Comparison of ENCODE assay signal across 11 mouse cellular contexts in the genomic region with DNA sequence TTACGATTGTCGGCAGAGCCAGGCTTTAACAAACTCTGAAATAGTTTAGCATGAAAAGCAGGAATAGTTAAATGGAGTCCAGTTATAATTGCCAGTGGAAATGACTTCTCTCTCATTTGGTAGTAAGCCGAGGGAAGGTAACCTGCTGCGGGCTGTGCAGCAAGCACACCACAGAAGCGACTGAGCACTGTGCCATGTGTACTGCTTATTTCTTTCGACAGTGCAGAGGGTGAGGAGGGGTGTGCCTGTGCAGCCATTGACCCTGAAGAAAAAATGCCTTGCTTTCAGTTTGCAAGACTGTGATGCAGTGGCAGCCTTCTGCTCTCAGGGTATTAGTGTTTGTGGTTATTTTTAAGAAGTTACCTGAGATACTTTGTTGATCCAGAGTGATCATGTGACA.
DNase-seq lines count a peak whose midpoint lies in the region; ATAC-seq and TF ChIP-seq lines count a peak whose summit lies in the region.
"Had no signal": no experiment of that assay in that cellular context is flagged by ENCODE, and none has a peak within 500 bp of the region (broad histone marks: within the 10 kb centered on the region; RNA-seq: fewer than 3 reads in every experiment).

No protein-coding gene starts in this region.

- 0 out of 2 replicates have a peak overlapping the region, but pooled peaks have one; percentile 11 for H3K4me3 ChIP-seq in midbrain, embryonic 10.5 days
- no peak overlapping the region for H3K4me3 ChIP-seq in midbrain, postnatal 0 days (ENCODE audit: low read depth, low read length)
- no peak overlapping the region for H3K4me3 ChIP-seq in forebrain, postnatal 0 days (ENCODE audit: low read depth, low read length)
- no peak overlapping the region for H3K4me3 ChIP-seq in midbrain, embryonic 15.5 days
- H3K4me3 ChIP-seq: liver, embryonic 15.5 days had no signal

- no peak overlapping the region for H3K9ac ChIP-seq in midbrain, postnatal 0 days (replicated peaks; ENCODE audit: low read length, poor library complexity, severe bottlenecking)
- no peak overlapping the region for H3K9ac ChIP-seq in forebrain, postnatal 0 days
- no peak overlapping the region for H3K9ac ChIP-seq in midbrain, embryonic 15.5 days
- H3K9ac ChIP-seq: liver, embryonic 15.5 days had no signal

- TF ChIP-seq CTCF in midbrain, postnatal 0 days (IDR thresholded peaks at IDR 0.05), result no peak
- no peak for TF ChIP-seq CTCF in forebrain, postnatal 0 days (IDR thresholded peaks at IDR 0.05; ENCODE audit: low read depth)

- no peak overlapping the region for H3K4me2 ChIP-seq in midbrain, postnatal 0 days (ENCODE audit: low read depth, low read length, poor library complexity, severe bottlenecking)
- no peak overlapping the region for H3K4me2 ChIP-seq in forebrain, postnatal 0 days (ENCODE audit: low read depth)
- no peak overlapping the region for H3K4me2 ChIP-seq in midbrain, embryonic 15.5 days
- H3K4me2 ChIP-seq: liver, embryonic 15.5 days had no signal

- no peaks in the 10 kb centered on the region for H3K36me3 ChIP-seq in midbrain, embryonic 10.5 days
- no peaks in the 10 kb centered on the region for H3K36me3 ChIP-seq in midbrain, postnatal 0 days (ENCODE audit: insufficient read depth, low read length)
- no peaks in the 10 kb centered on the region for H3K36me3 ChIP-seq in forebrain, postnatal 0 days (ENCODE audit: insufficient read depth)
- H3K36me3 ChIP-seq in midbrain, embryonic 15.5 days (replicated peaks), result no peaks in the 10 kb centered on the region
- H3K36me3 ChIP-seq: liver, embryonic 15.5 days had no signal

- H3K4me1 ChIP-seq in midbrain, embryonic 10.5 days, result peaks cover 53% of the 10 kb centered on the region
- H3K4me1 ChIP-seq in midbrain, postnatal 0 days (ENCODE audit: insufficient read depth, low read length), result 0 out of 2 replicates have a peak, but pooled peaks cover 3% of the 10 kb centered on the region
- no peaks in the 10 kb centered on the region; the same call in 1 of the 2 replicates for H3K4me1 ChIP-seq in forebrain, postnatal 0 days (ENCODE audit: insufficient read depth)
- H3K4me1 ChIP-seq in midbrain, embryonic 15.5 days, result peaks cover 23% of the 10 kb centered on the region
- H3K4me1 ChIP-seq: liver, embryonic 15.5 days had no signal

- DNase-seq in midbrain, embryonic 10.5 days (ENCODE audit: low spot score), result no peak
- DNase-seq in midbrain, postnatal 0 days (ENCODE audit: low spot score), result no peak
- no peak for DNase-seq in forebrain, postnatal 0 days
- no peak for DNase-seq in gastrocnemius, postnatal 25 days
- DNase-seq in spleen, adult 18-20 months, result no peak
- DNase-seq: adrenal gland, postnatal 14 days; right cerebral cortex, postnatal 4 days had no signal

- no peak for ATAC-seq in midbrain, postnatal 0 days (ENCODE audit: low FRiP score)
- peak; percentile 42; the same call in 1 of the 2 replicates for ATAC-seq in forebrain, postnatal 0 days
- peak; percentile 69; the same call in 1 of the 2 replicates for ATAC-seq in midbrain, embryonic 15.5 days (replicated peaks)
- no peak for ATAC-seq in activated CD4-positive, CD25-positive, alpha-beta regulatory T cell, adult 4 months

- 57% methylated on average over 6 of the region's 6 CpGs for WGBS in midbrain, embryonic 10.5 days
- WGBS in midbrain, postnatal 0 days, result 33% methylated on average over 6 of the region's 6 CpGs
- 16% methylated on average over 6 of the region's 6 CpGs for WGBS in forebrain, postnatal 0 days
- 27% methylated on average over 6 of the region's 6 CpGs for WGBS in midbrain, embryonic 15.5 days

- H3K27ac ChIP-seq in midbrain, embryonic 10.5 days (replicated peaks), result peak overlapping the region; percentile 64; the same call in 1 of the 2 replicates
- no peak overlapping the region for H3K27ac ChIP-seq in midbrain, postnatal 0 days (ENCODE audit: low read depth, low read length)
- peak overlapping the region; percentile 11; the same call in 1 of the 2 replicates for H3K27ac ChIP-seq in forebrain, postnatal 0 days (ENCODE audit: low read depth, low read length)
- peak overlapping the region; percentile 45 for H3K27ac ChIP-seq in midbrain, embryonic 15.5 days
- H3K27ac ChIP-seq: liver, embryonic 15.5 days; macrophage had no signal

- no peaks in the 10 kb centered on the region for H3K9me3 ChIP-seq in midbrain, embryonic 10.5 days (replicated peaks)
- H3K9me3 ChIP-seq in midbrain, postnatal 0 days (ENCODE audit: low read length), result no peaks in the 10 kb centered on the region
- no peaks in the 10 kb centered on the region for H3K9me3 ChIP-seq in forebrain, postnatal 0 days (ENCODE audit: low read length)
- no peaks in the 10 kb centered on the region for H3K9me3 ChIP-seq in midbrain, embryonic 15.5 days
- H3K9me3 ChIP-seq: liver, embryonic 15.5 days had no signal

- H3K27me3 ChIP-seq in midbrain, embryonic 10.5 days (ENCODE audit: low read depth, poor library complexity, severe bottlenecking), result peaks cover 81% of the 10 kb centered on the region
- H3K27me3 ChIP-seq in midbrain, postnatal 0 days (ENCODE audit: insufficient read depth, low read length), result no peaks in the 10 kb centered on the region
- no peaks in the 10 kb centered on the region for H3K27me3 ChIP-seq in forebrain, postnatal 0 days (ENCODE audit: insufficient read depth, low read length)
- no peaks in the 10 kb centered on the region for H3K27me3 ChIP-seq in midbrain, embryonic 15.5 days (replicated peaks)
- H3K27me3 ChIP-seq: liver, embryonic 15.5 days had no signal

Comparison
In these comparisons a context has a peak if more than half of its experiments do, and no peak if none do; other contexts are left out.
1. ATAC-seq: peak in forebrain, postnatal 0 days (single experiment) and midbrain, embryonic 15.5 days (single experiment); none in midbrain, postnatal 0 days (single experiment) and activated CD4-positive, CD25-positive, alpha-beta regulatory T cell, adult 4 months (single experiment).